Mouse (Mus musculus) kidney, adult 2 months (tissue): ENCODE data around the gene Sf1.

Source experiments
- CTCF ChIP-seq: fragments of 200-500 bp; conservative IDR thresholded peaks from 2 replicates; pipeline ENCODE4 v1.5.1; 2011; ENCODE audit warnings: low read depth, mild to moderate bottlenecking, control low read depth, low read length, moderate library complexity, mixed read lengths; ENCODE audit not compliant: insufficient read depth, insufficient read length
- POLR2A ChIP-seq: fragments of 200-500 bp; IDR thresholded peaks from one replicate; pipeline ENCODE4 v1.6.1; 2011; ENCODE audit warnings: low read depth, low read length, control low read depth

DNA sequence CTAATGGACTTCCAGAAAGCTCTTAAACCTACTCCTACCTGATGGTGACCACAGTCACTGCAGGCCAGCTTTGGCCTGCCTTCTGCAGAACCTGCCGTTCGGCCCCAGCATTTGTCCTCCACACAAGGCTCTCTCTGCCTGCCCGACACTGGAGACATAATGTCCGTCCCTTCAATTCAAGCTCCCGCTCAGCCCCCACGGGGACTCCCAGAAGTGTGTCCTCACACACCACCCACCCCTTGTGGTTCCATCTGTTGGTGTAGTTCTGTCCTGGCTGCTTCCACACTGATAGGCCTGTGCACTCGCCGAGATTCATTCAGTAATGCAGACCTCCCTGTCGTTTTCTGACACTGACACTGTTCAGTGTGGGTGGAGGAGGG is 57.7 kb downstream of the Sf1 start:
- TF ChIP-seq CTCF: no peak
- no peak for TF ChIP-seq POLR2A
